Mouse (Mus musculus) gastrocnemius, postnatal 25 days (tissue): ENCODE results near the gene Acbd6. TPM values are rescaled to one million over a fixed set of nuclear protein-coding genes. Genes with fewer than 3 reads are reported as not detected.

Experiments
- DNase-seq: peaks from one replicate; pipeline ENCODE4 v3.0.0; 2022
- total RNA-seq, 2 experiments: library from RNA; stranded (reverse); gene quantifications; 1 replicate in 1 of 2; 2 replicates in 1 of 2; pipeline ENCODE4 v1.2.3; 2021

The Acbd6 gene
- total RNA-seq, 2 experiments from 2014 or later: 49.5 to 55.4 TPM

- DNase-seq: no peak
These were observed 92.4 kb downstream of the Acbd6 start for GRCm38 (mm10) chr1:155650121-155650846.

GRCm38 (mm10) chr1:155654961-155655360 is 97.0 kb downstream of the Acbd6 start:
- DNase-seq: no peak

GRCm38 (mm10) chr1:155656321-155656720 is 98.4 kb downstream of the Acbd6 start:
- no peak for DNase-seq

- DNase-seq: no peak
These were observed 106.1 kb downstream of the Acbd6 start for GRCm38 (mm10) chr1:155663994-155664393.

GRCm38 (mm10) chr1:155675570-155675969 is 117.7 kb downstream of the Acbd6 start:
- DNase-seq: no peak

- no peak for DNase-seq
These were observed 123.3 kb downstream of the Acbd6 start for GRCm38 (mm10) chr1:155681116-155681799.

GRCm38 (mm10) chr1:155686816-155687215 is 128.9 kb downstream of the Acbd6 start:
- DNase-seq: no peak

- no peak for DNase-seq
These were observed 131.2 kb downstream of the Acbd6 start for GRCm38 (mm10) chr1:155689141-155689540.

GRCm38 (mm10) chr1:155689558-155689957 is 131.6 kb downstream of the Acbd6 start:
- no peak for DNase-seq

GRCm38 (mm10) chr1:155692230-155692629 is 134.3 kb downstream of the Acbd6 start:
- no peak for DNase-seq

GRCm38 (mm10) chr1:155693026-155693425 is 135.1 kb downstream of the Acbd6 start:
- no peak for DNase-seq

GRCm38 (mm10) chr1:155693443-155693842 is 135.5 kb downstream of the Acbd6 start:
- no peak for DNase-seq

GRCm38 (mm10) chr1:155698373-155699159 is 140.6 kb downstream of the Acbd6 start:
- no peak for DNase-seq

GRCm38 (mm10) chr1:155700886-155701285 is 143.0 kb downstream of the Acbd6 start:
- DNase-seq: no peak

GRCm38 (mm10) chr1:155703191-155703680 is 145.3 kb downstream of the Acbd6 start:
- no peak for DNase-seq

GRCm38 (mm10) chr1:155704182-155704581 is 146.3 kb downstream of the Acbd6 start:
- DNase-seq: no peak

GRCm38 (mm10) chr1:155713306-155713705 is 155.4 kb downstream of the Acbd6 start:
- no peak for DNase-seq

GRCm38 (mm10) chr1:155715366-155715765 is 157.4 kb downstream of the Acbd6 start:
- DNase-seq: no peak

- DNase-seq: no peak
These were observed 159.4 kb downstream of the Acbd6 start for GRCm38 (mm10) chr1:155717301-155717700.

- DNase-seq: no peak
These were observed 160.9 kb downstream of the Acbd6 start for GRCm38 (mm10) chr1:155718851-155719250.

- DNase-seq: no peak
These were observed 162.1 kb downstream of the Acbd6 start for GRCm38 (mm10) chr1:155720006-155720405.

- DNase-seq: no peak
These were observed 163.5 kb downstream of the Acbd6 start for GRCm38 (mm10) chr1:155721443-155721842.

GRCm38 (mm10) chr1:155722185-155722584 is 164.3 kb downstream of the Acbd6 start:
- DNase-seq: no peak
